Mouse (Mus musculus) G1E (cell line): ENCODE measurements around the gene Robo2. TPM values are rescaled to one million over a fixed set of nuclear protein-coding genes. Genes with fewer than 3 reads are reported as not detected.
"Not testable (repeated sequence)": the region's sequence is repeated elsewhere in the genome, so short reads cannot be mapped to it uniquely, and the experiment has no call there.

Source experiments
- ATAC-seq: 2 replicates; pipeline ENCODE4 v1.8.0; 2016; ENCODE audit warnings: mild to moderate bottlenecking; ENCODE audit not compliant: insufficient number of reproducible peaks, poor library complexity, low FRiP score, severe bottlenecking; ENCODE audit errors: extremely low read depth
- DNase-seq: peaks from one replicate; pipeline ENCODE4 v3.0.0; 2012; ENCODE audit warnings: low spot score
- H3K27me3 ChIP-seq: 2 replicates; pipeline ENCODE4 v1.6.1; 2012; ENCODE audit warnings: mild to moderate bottlenecking, low read length, inconsistent platforms; ENCODE audit not compliant: insufficient read depth
- H3K36me3 ChIP-seq: replicated peaks from 2 replicates; pipeline ENCODE3; 2012; ENCODE audit warnings: mild to moderate bottlenecking, inconsistent platforms
- H3K4me1 ChIP-seq: 2 replicates; pipeline ENCODE4 v1.6.1; 2012; ENCODE audit warnings: low read depth, low read length, inconsistent platforms, mixed read lengths; ENCODE audit not compliant: insufficient read depth
- H3K4me3 ChIP-seq: 2 replicates; pipeline ENCODE4 v1.5.1; 2012; ENCODE audit warnings: low read depth, mild to moderate bottlenecking, inconsistent platforms, low read length, moderate library complexity, mixed read lengths
- H3K9me3 ChIP-seq: replicated peaks from 2 replicates; pipeline ENCODE4 v1.6.1; 2012; ENCODE audit warnings: inconsistent platforms
- CTCF ChIP-seq: IDR thresholded peaks from 2 replicates; pipeline ENCODE4 v1.5.1; 2012; ENCODE audit warnings: low read depth, low read length, inconsistent platforms, mixed read lengths
- GATA1 ChIP-seq: IDR thresholded peaks from 2 replicates; pipeline ENCODE4 v1.6.1; 2012; ENCODE audit warnings: borderline replicate concordance, low read length, inconsistent platforms, mixed read lengths
- GATA2 ChIP-seq: IDR thresholded peaks from 2 replicates; pipeline ENCODE4 v1.6.1; 2012; ENCODE audit warnings: low read depth, low read length, inconsistent platforms, borderline replicate concordance
- POLR2AphosphoS5 ChIP-seq: IDR thresholded peaks from 2 replicates; pipeline ENCODE4 v1.6.1; 2012; ENCODE audit warnings: low read depth, low read length, inconsistent platforms; ENCODE audit not compliant: insufficient replicate concordance
- TAL1 ChIP-seq: conservative IDR thresholded peaks from 2 replicates; pipeline ENCODE4 v1.6.1; 2012; ENCODE audit warnings: low read depth, low read length, inconsistent platforms, mixed read lengths
- polyA plus RNA-seq: library from polyadenylated mRNA; stranded (reverse); fragments of >175 nt; gene quantifications from 2 replicates; pipeline ENCODE4 v1.2.3, GENCODE M21; 2012
- total RNA-seq, 2 experiments: library from RNA; stranded (forward) in 1 of 2; stranded (reverse) in 1 of 2; fragments of 200-1000 nt in 1 of 2; fragments of >200 nt in 1 of 2; fragmentation: Nextera tagmentation in 1 of 2; gene quantifications; 2 replicates each; pipeline ENCODE4 v1.2.3; 2014 to 2017

Gene Robo2
- total and polyA plus RNA-seq, 3 experiments = 0.44 TPM; not detected in 2

DNA sequence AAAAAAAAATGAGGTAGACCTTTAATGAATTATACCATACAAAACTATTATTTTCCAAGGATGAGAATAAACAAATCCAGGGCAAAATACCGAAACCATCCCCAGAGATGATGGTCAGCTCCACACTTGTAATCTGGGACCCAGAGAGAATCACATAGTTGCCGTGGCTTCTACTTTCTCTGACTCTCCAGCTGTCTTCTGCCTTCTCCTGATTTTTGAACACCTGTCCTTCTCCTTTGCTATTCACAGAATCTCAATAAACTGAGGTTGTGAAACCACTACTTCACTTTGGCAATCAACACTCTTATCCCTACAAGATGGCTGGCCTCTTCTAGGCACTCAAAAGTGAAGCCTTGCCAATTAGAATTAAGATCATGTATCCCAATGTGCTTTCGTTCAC lies 252.4 kb downstream of the Robo2 start:
- DNase-seq (no peak), ATAC-seq (no peak)
- no peaks in the 10 kb centered on the region for H3K4me1 ChIP-seq
- H3K4me3 ChIP-seq = no peak overlapping the region
- no peaks in the 10 kb centered on the region for H3K9me3 ChIP-seq
- H3K27me3 ChIP-seq = no peaks in the 10 kb centered on the region
- no peaks in the 10 kb centered on the region for H3K36me3 ChIP-seq
- TF ChIP-seq POLR2AphosphoS5 = no peak
- no peak for TF ChIP-seq CTCF
- TF ChIP-seq GATA1 = no peak
- no peak for TF ChIP-seq GATA2

DNA sequence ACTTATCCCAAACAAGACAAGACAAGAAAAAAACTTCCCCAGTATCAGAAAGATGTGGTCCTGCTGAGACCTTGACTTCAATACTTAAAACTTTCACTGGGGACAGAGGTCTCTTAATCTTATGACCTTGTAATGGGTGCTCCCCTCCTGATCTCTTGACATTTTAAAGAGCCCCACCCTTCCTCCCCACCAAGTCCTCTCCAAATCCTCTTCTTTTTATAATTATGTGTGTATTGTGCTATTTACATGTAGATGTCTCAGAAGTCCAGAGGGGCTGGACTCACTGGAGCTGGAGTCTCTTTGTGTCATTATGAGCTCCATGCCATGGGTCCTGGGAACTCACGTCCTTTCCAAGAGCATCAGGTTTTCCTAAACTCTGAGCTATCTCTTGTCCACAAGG lies 275.4 kb downstream of the Robo2 start:
- no peak for ATAC-seq
- Histone ChIP-seq H3K9me3 (no peaks in the 10 kb centered on the region), H3K36me3 (no peaks in the 10 kb centered on the region), H3K4me1 (no peaks in the 10 kb centered on the region), H3K27me3 (no peaks in the 10 kb centered on the region), H3K4me3 (no peak overlapping the region)
- DNase-seq = no peak
- TF ChIP-seq CTCF = no peak
- TF ChIP-seq GATA1 = no peak

DNA sequence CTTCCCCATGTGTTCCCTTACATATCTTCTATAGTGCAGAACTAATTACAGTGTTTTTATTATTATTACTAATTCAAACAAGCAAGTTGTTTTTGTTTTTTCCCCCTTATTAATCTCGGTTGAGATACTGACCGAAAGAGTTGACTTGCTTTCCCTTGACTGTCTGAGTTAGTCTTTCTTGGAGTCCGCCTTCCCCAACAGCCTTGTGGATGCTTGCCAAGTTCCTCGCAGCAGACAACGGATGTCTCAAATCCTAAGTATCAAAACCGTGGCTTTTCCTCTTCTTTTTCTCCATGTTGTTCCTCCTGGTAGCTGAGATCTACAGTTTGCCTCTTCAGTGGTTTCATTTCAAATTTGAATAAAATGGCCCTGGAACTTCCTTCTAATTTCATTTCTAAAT lies 278.8 kb downstream of the Robo2 start:
- Histone ChIP-seq H3K9me3 (no peaks in the 10 kb centered on the region), H3K27me3 (no peaks in the 10 kb centered on the region), H3K4me3 (no peak overlapping the region), H3K36me3 (no peaks in the 10 kb centered on the region), H3K4me1 (no peaks in the 10 kb centered on the region)
- DNase-seq = no peak
- ATAC-seq = no peak
- no peak for TF ChIP-seq GATA1
- TF ChIP-seq GATA2 = no peak
- TF ChIP-seq POLR2AphosphoS5 = no peak
- no peak for TF ChIP-seq TAL1
- no peak for TF ChIP-seq CTCF

DNA sequence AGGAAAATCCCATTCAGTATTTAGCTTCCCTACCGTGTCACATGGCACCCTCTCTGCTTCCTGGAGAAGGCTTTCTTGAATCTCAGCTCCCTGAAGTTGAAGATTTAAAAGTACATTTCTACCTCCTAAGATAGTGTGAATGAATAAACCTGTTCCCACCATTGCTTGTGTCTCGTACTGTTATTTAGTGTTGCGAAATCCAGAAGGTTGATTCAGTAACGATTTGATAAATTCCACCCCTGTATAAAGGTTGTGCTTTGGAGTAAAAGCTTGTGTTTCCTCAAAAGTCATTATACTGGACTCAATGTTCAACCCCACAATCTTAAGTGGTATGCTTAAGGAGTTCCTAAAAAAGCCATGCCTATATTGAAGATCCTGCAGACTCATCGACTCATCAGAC lies 280.3 kb downstream of the Robo2 start:
- Histone ChIP-seq H3K27me3 (no peaks in the 10 kb centered on the region), H3K4me3 (no peak overlapping the region), H3K36me3 (no peaks in the 10 kb centered on the region), H3K9me3 (no peaks in the 10 kb centered on the region), H3K4me1 (no peaks in the 10 kb centered on the region)
- no peak for ATAC-seq
- TF ChIP-seq TAL1 = no peak
- no peak for TF ChIP-seq GATA1
- TF ChIP-seq CTCF = no peak
- TF ChIP-seq GATA2 = no peak
- no peak for TF ChIP-seq POLR2AphosphoS5
- DNase-seq = no peak

DNA sequence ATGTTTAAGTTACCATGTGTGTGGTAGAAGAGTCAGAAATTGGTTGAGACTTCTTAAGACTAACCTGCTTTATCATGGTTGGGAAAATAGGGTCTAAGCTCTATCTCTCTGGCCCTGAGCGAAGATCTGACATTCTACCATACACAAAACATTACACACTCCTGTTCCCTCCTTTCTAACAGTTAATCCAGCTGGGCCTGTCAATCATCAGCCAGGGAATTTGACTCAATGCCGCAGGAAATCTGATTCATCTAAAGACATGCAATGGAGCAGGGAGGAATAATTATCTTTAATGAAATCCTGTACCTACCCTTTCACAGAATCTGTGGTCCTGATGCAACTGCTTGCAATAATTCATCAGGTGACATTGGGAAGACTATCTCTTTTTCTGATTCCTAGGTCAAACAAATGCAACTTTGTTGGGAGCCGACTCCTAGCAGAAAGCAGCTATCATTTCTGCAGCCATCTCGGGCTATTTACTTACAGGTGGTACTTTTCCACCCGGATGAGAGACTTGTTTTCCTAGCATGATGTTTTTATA lies 283.1 kb downstream of the Robo2 start:
- H3K27me3 ChIP-seq = no peaks in the 10 kb centered on the region
- H3K4me3 ChIP-seq = no peak overlapping the region
- ATAC-seq (no peak), DNase-seq (no peak)
- TF ChIP-seq POLR2AphosphoS5 = no peak
- TF ChIP-seq GATA2 = no peak
- TF ChIP-seq CTCF = no peak
- TF ChIP-seq GATA1 = no peak
- TF ChIP-seq TAL1 = no peak
- H3K9me3 ChIP-seq = no peaks in the 10 kb centered on the region
- no peaks in the 10 kb centered on the region for H3K4me1 ChIP-seq
- H3K36me3 ChIP-seq = no peaks in the 10 kb centered on the region

DNA sequence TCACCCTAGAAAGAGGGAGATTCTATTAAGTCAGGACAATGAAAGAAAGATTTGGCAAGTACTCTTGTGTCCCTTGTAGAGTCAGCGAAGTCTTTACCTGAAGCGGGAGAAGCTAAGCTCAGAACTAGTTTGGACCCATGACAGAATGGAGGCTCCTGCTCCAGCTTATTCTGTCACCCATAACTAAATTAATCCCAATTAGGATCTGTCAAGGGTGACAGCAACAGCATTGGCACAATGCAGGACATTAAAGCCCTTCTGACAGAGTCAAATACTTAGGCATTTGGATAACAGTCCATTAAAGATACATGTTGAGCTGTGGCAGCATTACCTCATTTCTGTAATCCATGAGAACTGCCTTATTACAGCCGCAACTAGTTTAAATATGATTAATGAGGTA lies 298.5 kb downstream of the Robo2 start:
- TF ChIP-seq POLR2AphosphoS5 (no peak), GATA2 (no peak), GATA1 (no peak), CTCF (no peak), TAL1 (no peak)
- ATAC-seq (no peak), DNase-seq (no peak)

DNA sequence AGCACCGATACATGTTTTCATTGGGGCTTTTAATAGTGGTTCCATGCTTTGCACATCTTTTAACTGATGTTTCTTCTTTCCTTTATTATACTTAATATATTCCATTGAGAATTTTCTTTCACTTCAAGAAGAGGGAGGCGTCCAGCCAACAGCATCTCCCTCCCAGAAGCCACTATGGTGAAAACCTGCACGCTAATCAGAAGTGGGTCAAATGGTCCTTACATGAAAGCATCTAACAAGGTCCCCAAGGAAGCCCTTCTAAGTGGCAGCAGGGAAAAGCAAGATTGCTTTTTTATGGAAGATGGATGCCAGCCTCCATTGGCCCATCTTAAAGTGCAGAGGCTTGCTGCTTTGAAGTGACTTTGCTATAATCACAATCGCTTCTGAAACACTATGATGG lies 300.5 kb downstream of the Robo2 start:
- Histone ChIP-seq H3K27me3 (no peaks in the 10 kb centered on the region), H3K4me3 (no peak overlapping the region), H3K36me3 (no peaks in the 10 kb centered on the region), H3K9me3 (no peaks in the 10 kb centered on the region), H3K4me1 (no peaks in the 10 kb centered on the region)
- TF ChIP-seq CTCF (no peak), POLR2AphosphoS5 (no peak), GATA2 (no peak), TAL1 (no peak), GATA1 (no peak)
- no peak for ATAC-seq
- DNase-seq = no peak

More for the DNA sequence above, 298.5 kb downstream of the Robo2 start:
- H3K36me3 ChIP-seq = no peaks in the 10 kb centered on the region
- no peaks in the 10 kb centered on the region for H3K9me3 ChIP-seq
- H3K27me3 ChIP-seq = no peaks in the 10 kb centered on the region
- H3K4me1 ChIP-seq = no peaks in the 10 kb centered on the region
- no peak overlapping the region for H3K4me3 ChIP-seq

DNA sequence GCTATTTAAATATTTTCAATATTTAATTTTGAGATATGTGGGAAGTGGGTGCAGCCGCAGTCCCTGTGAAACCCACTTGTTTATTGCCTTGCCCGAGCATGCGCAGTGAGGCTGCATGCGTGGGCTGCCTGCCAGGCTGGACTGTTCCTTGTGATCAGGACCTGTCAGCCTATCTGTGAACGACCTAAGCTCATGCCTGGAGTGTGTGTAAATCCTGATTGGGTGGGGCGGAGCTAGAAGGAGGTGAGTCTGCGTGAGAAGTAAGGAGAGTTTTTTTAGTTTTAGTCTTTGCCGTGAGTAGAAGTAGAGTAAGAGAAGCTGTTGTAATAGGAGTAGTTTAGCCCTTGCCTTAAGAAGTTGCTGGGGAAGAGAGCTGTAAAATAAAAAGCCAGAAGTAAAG lies 307.2 kb downstream of the Robo2 start:
- not testable (repeated sequence) for H3K4me1 ChIP-seq, H3K4me3 ChIP-seq, H3K36me3 ChIP-seq, H3K9me3 ChIP-seq, H3K27me3 ChIP-seq, DNase-seq, ATAC-seq
